Mouse (Mus musculus) midbrain, embryonic 13.5 days (tissue): ENCODE measurements around the gene Gm42906. TPM values are rescaled to one million over a fixed set of nuclear protein-coding genes. Genes with fewer than 3 reads are reported as not detected.

Source experiments
- ATAC-seq: fragments of 200-750 bp; cut with Nextera tagmentation; 2 replicates; pipeline ENCODE4 v1.8.0; 2017; ENCODE audit warnings: mild to moderate bottlenecking, moderate TSS enrichment, moderate library complexity
- H3K27ac ChIP-seq: fragments of 300-500 bp; sonication (generic); 2 replicates; pipeline ENCODE4 v1.5.1; 2015; ENCODE audit warnings: inconsistent platforms, mild to moderate bottlenecking, moderate library complexity
- H3K27me3 ChIP-seq: fragments of 300-500 bp; sonication (generic); 2 replicates; pipeline ENCODE4 v1.6.1; 2015; ENCODE audit warnings: mild to moderate bottlenecking, inconsistent platforms
- H3K36me3 ChIP-seq: fragments of 300-500 bp; sonication (generic); 2 replicates; pipeline ENCODE4 v1.6.1; 2015; ENCODE audit warnings: mild to moderate bottlenecking, inconsistent platforms
- H3K4me1 ChIP-seq: fragments of 300-500 bp; sonication (generic); replicated peaks from 2 replicates; pipeline ENCODE4 v1.6.1; 2015; ENCODE audit warnings: inconsistent platforms
- H3K4me2 ChIP-seq: fragments of 300-500 bp; sonication (generic); replicated peaks from 2 replicates; pipeline ENCODE4 v1.6.1; 2015; ENCODE audit warnings: moderate library complexity, mild to moderate bottlenecking, inconsistent platforms
- H3K4me3 ChIP-seq: fragments of 300-500 bp; sonication (generic); replicated peaks from 2 replicates; pipeline ENCODE4 v1.5.1; 2015; ENCODE audit warnings: mild to moderate bottlenecking, inconsistent platforms
- H3K9ac ChIP-seq: fragments of 300-500 bp; sonication (generic); replicated peaks from 2 replicates; pipeline ENCODE4 v1.6.1; 2015; ENCODE audit warnings: mild to moderate bottlenecking, inconsistent platforms
- H3K9me3 ChIP-seq: fragments of 300-500 bp; sonication (generic); 2 replicates; pipeline ENCODE4 v1.6.1; 2016; ENCODE audit warnings: mild to moderate bottlenecking, inconsistent platforms
- WGBS: fragments of 180-500 bp; shearing (Covaris S2); methylation state at CpG from one replicate; pipeline ENCODE4 v1.1.7; 2015; 5-methylcytosine and 5-hydroxymethylcytosine counted together
- polyA plus RNA-seq: library from polyadenylated mRNA; unstranded; fragments of >200 nt; fragmentation: Nextera tagmentation; extraction: Ambion mirVana; gene quantifications from 2 replicates; pipeline ENCODE4 v1.2.1, GENCODE M21; 2015

Gm42906 gene
- polyA plus RNA-seq, 1 experiment from 2014 or later = not detected

- no peaks in the 10 kb centered on the region for H3K4me1 ChIP-seq
- 84% methylated on average over 7 of the region's 7 CpGs for WGBS
- H3K9ac ChIP-seq = no peak overlapping the region
- H3K9me3 ChIP-seq = no peaks in the 10 kb centered on the region
- H3K27me3 ChIP-seq = no peaks in the 10 kb centered on the region
- no peak for ATAC-seq
- no peak overlapping the region for H3K4me3 ChIP-seq
- no peak overlapping the region for H3K27ac ChIP-seq
- no peaks in the 10 kb centered on the region for H3K36me3 ChIP-seq
- H3K4me2 ChIP-seq = no peak overlapping the region
These were observed 148.4 kb downstream of the Gm42906 start for GRCm38 (mm10) chr5:151279531-151279930.

DNA sequence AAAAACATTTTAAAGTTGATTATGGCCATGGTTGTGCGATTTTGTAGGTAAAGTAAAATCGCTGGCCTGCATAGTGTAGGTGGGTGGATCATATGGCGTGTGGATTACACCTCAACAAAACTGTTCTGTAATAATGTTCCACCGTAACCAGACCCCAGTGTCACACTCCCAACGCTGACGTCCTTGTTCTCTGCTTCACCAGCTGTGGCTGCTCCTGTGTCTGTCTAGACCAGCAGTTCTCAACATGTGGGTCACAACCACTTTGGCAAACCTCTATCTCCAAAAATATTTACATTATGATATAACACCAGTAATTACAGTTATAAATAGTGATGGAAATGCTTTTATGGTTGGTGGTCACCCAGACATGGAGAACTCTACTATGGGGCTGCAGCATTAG, 150.0 kb downstream of the Gm42906 start:
- ATAC-seq = no peak
- Histone ChIP-seq H3K4me1 (no peaks in the 10 kb centered on the region), H3K4me3 (no peak overlapping the region), H3K27me3 (no peaks in the 10 kb centered on the region), H3K9me3 (no peaks in the 10 kb centered on the region), H3K9ac (no peak overlapping the region), H3K27ac (no peak overlapping the region), H3K36me3 (no peaks in the 10 kb centered on the region), H3K4me2 (no peak overlapping the region)
- 95% methylated on average over 6 of the region's 6 CpGs for WGBS

GRCm38 (mm10) chr5:151275986-151276385, 152.0 kb downstream of the Gm42906 start:
- no peak for ATAC-seq
- no peak overlapping the region for H3K4me2 ChIP-seq
- H3K4me3 ChIP-seq = no peak overlapping the region
- WGBS = 96% methylated on average over 2 of the region's 2 CpGs
- H3K9me3 ChIP-seq = no peaks in the 10 kb centered on the region
- H3K4me1 ChIP-seq = no peaks in the 10 kb centered on the region
- no peaks in the 10 kb centered on the region for H3K27me3 ChIP-seq
- H3K36me3 ChIP-seq = no peaks in the 10 kb centered on the region
- H3K27ac ChIP-seq = no peak overlapping the region
- no peak overlapping the region for H3K9ac ChIP-seq

- Histone ChIP-seq H3K4me1 (no peaks in the 10 kb centered on the region), H3K9ac (no peak overlapping the region), H3K36me3 (no peaks in the 10 kb centered on the region), H3K27ac (no peak overlapping the region), H3K9me3 (no peaks in the 10 kb centered on the region), H3K27me3 (no peaks in the 10 kb centered on the region), H3K4me3 (no peak overlapping the region), H3K4me2 (no peak overlapping the region)
- WGBS = 79% methylated on average over 6 of the region's 6 CpGs
- no peak for ATAC-seq
These were observed 153.7 kb downstream of the Gm42906 start for GRCm38 (mm10) chr5:151274265-151274664.

GRCm38 (mm10) chr5:151270815-151271214, 157.1 kb downstream of the Gm42906 start:
- H3K27me3 ChIP-seq = no peaks in the 10 kb centered on the region
- no peaks in the 10 kb centered on the region for H3K36me3 ChIP-seq
- no peak overlapping the region for H3K27ac ChIP-seq
- H3K9me3 ChIP-seq = no peaks in the 10 kb centered on the region
- no peak for ATAC-seq
- H3K4me3 ChIP-seq = no peak overlapping the region
- H3K9ac ChIP-seq = no peak overlapping the region
- no peaks in the 10 kb centered on the region for H3K4me1 ChIP-seq
- H3K4me2 ChIP-seq = no peak overlapping the region
- 95% methylated on average over 5 of the region's 5 CpGs for WGBS

DNA sequence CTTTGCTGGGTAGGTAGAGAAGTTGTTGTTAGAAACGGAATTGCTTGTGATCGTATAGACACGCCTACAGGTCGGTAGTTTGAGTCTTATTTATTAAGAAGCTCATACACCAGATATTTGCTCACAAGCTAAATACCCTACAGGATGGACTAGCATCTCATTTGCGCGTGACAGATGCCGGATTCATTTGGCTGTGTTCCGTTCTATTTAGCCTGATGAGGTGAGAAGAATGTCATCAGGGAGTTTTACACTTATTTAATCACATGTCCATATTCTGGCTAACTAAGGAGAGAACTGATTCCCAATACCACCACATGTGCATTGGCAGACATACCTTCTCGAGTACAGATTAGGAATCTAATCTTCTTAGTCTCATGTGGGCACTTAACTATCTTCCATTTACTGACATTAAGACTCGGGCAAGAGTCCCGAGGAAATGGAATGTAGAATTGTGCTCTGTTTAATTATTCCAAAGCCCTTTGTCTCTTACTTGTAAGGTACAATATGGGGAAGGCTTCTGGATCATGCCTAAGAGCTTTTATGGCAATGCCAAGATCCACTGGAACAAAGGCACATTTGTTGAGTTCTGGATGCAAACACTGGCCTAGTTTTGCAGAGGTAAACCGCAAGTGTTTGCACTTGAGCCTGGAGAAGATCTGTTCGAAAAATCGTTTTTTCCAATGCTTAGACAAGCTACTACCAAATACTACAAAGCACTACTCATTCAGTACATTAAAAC, 160.9 kb downstream of the Gm42906 start:
- H3K4me1 ChIP-seq = no peaks in the 10 kb centered on the region
- no peak overlapping the region for H3K9ac ChIP-seq
- H3K36me3 ChIP-seq = no peaks in the 10 kb centered on the region
- H3K27me3 ChIP-seq = no peaks in the 10 kb centered on the region
- no peaks in the 10 kb centered on the region for H3K9me3 ChIP-seq
- ATAC-seq = no peak
- no peak overlapping the region for H3K4me2 ChIP-seq
- H3K4me3 ChIP-seq = no peak overlapping the region
- no peak overlapping the region for H3K27ac ChIP-seq
- WGBS = 78% methylated on average over 14 of the region's 14 CpGs

GRCm38 (mm10) chr5:151261558-151261957, 166.4 kb downstream of the Gm42906 start:
- H3K27me3 ChIP-seq = no peaks in the 10 kb centered on the region
- H3K9me3 ChIP-seq = no peaks in the 10 kb centered on the region
- H3K4me3 ChIP-seq = no peak overlapping the region
- no peak overlapping the region for H3K9ac ChIP-seq
- no peaks in the 10 kb centered on the region for H3K4me1 ChIP-seq
- no peak overlapping the region for H3K27ac ChIP-seq
- 82% methylated on average over 2 of the region's 2 CpGs for WGBS
- no peak for ATAC-seq
- no peaks in the 10 kb centered on the region for H3K36me3 ChIP-seq
- H3K4me2 ChIP-seq = no peak overlapping the region

- WGBS = 62% methylated on average over 8 of the region's 8 CpGs
- no peaks in the 10 kb centered on the region for H3K36me3 ChIP-seq
- H3K27me3 ChIP-seq = no peaks in the 10 kb centered on the region
- no peak overlapping the region for H3K4me3 ChIP-seq
- no peaks in the 10 kb centered on the region for H3K9me3 ChIP-seq
- no peak overlapping the region for H3K27ac ChIP-seq
- H3K4me2 ChIP-seq = no peak overlapping the region
- H3K9ac ChIP-seq = no peak overlapping the region
- no peak for ATAC-seq
- no peaks in the 10 kb centered on the region for H3K4me1 ChIP-seq
These were observed 175.8 kb downstream of the Gm42906 start for GRCm38 (mm10) chr5:151252213-151252612.

GRCm38 (mm10) chr5:151251656-151252055, 176.3 kb downstream of the Gm42906 start:
- Histone ChIP-seq H3K4me3 (no peak overlapping the region), H3K4me1 (no peaks in the 10 kb centered on the region), H3K27me3 (no peaks in the 10 kb centered on the region), H3K27ac (no peak overlapping the region), H3K9me3 (no peaks in the 10 kb centered on the region), H3K9ac (no peak overlapping the region), H3K36me3 (no peaks in the 10 kb centered on the region), H3K4me2 (no peak overlapping the region)
- no peak for ATAC-seq
- WGBS = 91% methylated on average over 8 of the region's 8 CpGs

DNA sequence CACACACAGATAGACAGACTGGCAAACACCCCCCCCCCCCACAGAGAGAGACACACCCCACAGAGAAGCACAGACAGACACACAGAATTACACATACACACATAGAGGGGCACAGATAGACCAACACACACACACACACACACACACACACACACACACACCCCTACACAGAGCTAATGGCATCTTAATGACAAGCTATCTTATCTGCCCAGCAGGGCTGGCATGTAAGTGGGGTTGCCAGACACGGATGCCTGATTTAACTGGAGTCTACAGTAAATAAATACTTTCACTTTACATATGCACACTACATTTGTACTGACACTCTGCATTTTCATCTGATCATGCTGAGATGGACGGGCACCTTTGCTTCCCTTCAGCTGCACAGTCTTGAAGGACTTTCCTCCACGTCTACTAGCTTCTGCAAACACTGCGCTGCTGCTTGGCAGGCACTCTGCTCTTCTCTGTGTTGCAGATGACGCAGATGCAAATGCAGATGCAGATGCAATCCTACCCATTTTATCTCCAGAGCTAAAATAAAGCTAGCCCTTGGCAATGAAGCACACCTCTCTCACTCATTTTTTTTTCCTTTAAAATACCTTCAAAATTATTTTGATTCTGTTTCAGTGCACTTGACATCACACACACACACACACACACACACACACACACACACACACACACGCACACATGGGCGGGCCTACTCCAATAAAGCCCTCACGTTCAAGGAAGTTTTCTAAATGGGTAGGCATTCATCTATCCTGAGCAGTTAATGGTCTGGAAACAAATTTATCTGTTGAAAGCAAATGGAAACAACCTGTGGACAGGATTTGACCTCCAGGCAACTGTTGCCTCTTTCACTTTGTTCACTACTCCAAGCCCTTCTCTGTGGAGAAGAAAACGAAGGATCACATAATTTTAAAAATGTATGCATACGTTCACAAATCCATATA, 179.0 kb downstream of the Gm42906 start:
- Histone ChIP-seq H3K9me3 (no peaks in the 10 kb centered on the region), H3K27me3 (no peaks in the 10 kb centered on the region), H3K4me3 (no peak overlapping the region), H3K4me1 (no peaks in the 10 kb centered on the region), H3K9ac (no peak overlapping the region), H3K4me2 (no peak overlapping the region), H3K27ac (no peak overlapping the region), H3K36me3 (no peaks in the 10 kb centered on the region)
- WGBS = 77% methylated on average over 10 of the region's 10 CpGs
- ATAC-seq = no peak

- Histone ChIP-seq H3K27me3 (no peaks in the 10 kb centered on the region), H3K36me3 (no peaks in the 10 kb centered on the region), H3K9ac (no peak overlapping the region), H3K4me2 (no peak overlapping the region), H3K4me1 (no peaks in the 10 kb centered on the region), H3K4me3 (no peak overlapping the region), H3K27ac (peak overlapping the region; percentile 44; the same call in 1 of the 2 replicates), H3K9me3 (no peaks in the 10 kb centered on the region)
- WGBS = 73% methylated on average over 2 of the region's 2 CpGs
- ATAC-seq = no peak
These were observed 179.9 kb downstream of the Gm42906 start for GRCm38 (mm10) chr5:151248084-151248483.

- H3K4me2 ChIP-seq = no peak overlapping the region
- ATAC-seq = peak; percentile 55; the same call in 1 of the 2 replicates
- H3K4me1 ChIP-seq = no peaks in the 10 kb centered on the region
- no peaks in the 10 kb centered on the region for H3K36me3 ChIP-seq
- no peak overlapping the region for H3K27ac ChIP-seq
- H3K9me3 ChIP-seq = no peaks in the 10 kb centered on the region
- no peaks in the 10 kb centered on the region for H3K27me3 ChIP-seq
- 76% methylated on average over 11 of the region's 11 CpGs for WGBS
- H3K9ac ChIP-seq = no peak overlapping the region
- H3K4me3 ChIP-seq = no peak overlapping the region
These were observed 180.7 kb downstream of the Gm42906 start for GRCm38 (mm10) chr5:151247115-151247875.
